Mouse (Mus musculus): ENCODE measurements around the gene Tmcc3.

- TF ChIP-seq CTCF (IDR thresholded peaks at IDR 0.05; ENCODE audit: borderline replicate concordance, control insufficient read depth, extremely low read depth, insufficient read depth, low read length, poor library complexity) (no peak), POLR2A (IDR thresholded peaks at IDR 0.05; ENCODE audit: control insufficient read depth, extremely low read depth, insufficient read depth, low read length, poor library complexity) (no peak)
Measured at GRCm38 (mm10) chr10:94346596-94346995, 34.8 kb downstream of the Tmcc3 start.

Data from thymus, adult 2 months (tissue).